Mouse (Mus musculus): ENCODE measurements at regions not wholly inside any gene's neighbourhood (a gene's known extent, or its start where the extent isn't known, plus 50 kb on each side); places are given as distances from the start of the nearest gene placed in this dataset.

DNA sequence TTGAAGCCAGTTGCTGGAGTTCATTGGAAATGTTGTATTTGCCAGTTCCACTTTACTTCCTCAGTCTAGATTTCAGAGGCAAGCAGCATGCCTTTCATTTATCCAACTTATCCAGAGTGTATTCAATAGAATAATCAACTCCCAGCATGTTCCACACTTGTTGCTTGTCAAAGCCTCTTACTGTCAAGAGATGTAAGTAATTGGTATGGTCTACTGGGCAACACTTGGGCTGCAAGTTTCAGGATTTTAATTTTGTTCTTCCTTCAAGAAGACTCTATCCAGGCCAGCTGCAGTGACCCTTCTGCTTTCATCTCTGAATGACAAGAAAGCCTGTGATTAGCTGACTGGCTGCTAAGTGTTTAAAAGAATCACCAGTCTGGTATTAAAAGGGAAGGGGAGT lies 3131.6 kb upstream of the Lrrc6 start:
- DNase-seq (ENCODE audit: low read depth, low spot score), result peak; percentile 10

DNA sequence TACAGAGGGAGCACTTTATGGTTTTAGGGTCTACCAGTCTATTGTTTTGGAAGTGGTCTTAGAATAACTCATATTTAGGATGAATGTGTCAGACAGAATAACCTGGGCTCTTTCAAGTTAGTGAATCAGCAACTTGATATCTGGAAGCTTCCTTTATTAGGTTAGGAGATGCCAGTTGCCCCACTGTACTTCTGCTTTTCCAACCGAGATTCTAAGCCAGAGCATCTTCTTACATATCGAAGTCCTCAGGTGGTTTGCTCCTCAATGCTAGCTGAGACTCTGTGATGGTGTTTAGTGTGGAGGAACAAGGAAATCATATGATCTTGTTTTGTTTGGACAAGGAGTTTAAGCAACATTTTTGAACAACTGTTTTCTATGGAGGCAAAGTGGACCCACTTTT lies 3117.3 kb upstream of the Lrrc6 start:
- no peak for DNase-seq (ENCODE audit: low read depth, low spot score)

DNA sequence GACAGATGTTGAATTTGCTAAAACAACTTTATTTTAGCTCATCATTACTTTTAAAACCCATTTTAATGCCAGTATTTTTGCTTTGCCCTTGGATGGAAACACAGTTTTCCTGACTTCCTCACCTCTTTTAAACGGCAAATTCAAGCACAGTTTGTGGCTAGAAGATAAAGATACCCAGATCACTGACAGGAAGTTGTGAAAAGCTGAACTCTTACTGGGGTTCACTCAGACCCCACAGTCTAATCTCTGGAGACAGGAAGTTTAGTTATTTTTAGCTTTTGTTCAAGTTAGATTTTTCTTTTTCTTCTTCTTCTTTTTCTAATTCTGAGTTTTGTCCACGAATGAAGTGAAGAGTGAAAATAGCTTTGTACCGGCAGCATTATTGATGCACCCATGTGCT lies 3113.3 kb upstream of the Lrrc6 start:
- DNase-seq (ENCODE audit: low read depth, low spot score), result no peak

DNA sequence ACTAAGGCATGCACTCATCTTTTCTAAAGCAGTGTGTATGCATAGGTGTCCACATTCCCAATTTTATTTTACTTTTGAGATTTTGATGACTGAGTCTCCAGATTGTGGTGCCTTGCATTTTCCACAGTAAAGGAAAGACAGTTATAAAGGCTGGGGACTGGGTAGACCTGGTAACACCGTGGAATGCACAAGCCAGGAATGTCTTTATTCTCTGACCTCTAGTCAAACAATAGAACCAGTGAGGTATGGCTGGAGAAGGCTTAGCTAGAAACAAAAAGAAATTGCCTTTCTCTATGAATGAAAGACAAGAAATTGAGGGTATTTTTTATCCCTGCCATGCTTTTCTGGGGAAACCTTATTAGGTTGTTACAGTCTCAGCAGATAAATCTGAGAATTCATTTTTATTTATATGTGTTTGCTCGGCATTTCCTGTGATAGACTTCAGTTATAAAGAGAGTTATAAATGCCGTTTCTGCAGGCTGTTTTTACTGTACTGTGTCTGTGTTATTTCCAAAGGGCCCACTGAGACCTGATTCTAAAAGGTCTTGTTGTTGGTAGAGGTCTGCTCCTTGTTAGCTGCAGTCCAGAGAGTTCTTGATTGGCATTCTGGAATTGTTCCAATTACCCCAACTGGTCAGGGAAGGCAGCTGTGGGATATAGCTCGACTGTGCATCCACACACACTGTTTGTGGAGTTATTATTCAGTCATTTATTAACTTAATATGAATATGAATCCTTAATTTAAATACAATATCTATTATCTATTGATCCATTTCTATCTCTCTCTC lies 3090.7 kb upstream of the Lrrc6 start:
- no peak for DNase-seq (ENCODE audit: low read depth, low spot score)

DNA sequence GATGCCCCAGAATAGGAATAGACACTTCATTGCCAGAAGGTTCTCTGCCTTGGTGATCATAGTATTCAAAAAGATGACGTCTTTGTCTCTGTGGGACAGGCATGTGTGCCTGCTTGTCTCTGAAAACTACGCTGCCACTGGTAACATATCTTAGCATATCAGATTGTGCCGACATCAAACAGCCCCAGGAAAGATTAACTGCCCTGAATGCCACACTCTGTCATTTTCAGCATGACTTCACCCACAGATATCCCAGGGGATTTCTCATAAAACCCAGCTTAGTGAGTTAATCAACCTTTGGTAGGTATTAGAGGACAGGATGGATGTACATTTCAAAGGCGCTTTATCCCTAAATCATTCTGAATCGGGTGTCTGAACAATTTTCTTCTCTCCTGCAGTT lies 3087.4 kb upstream of the Lrrc6 start:
- no peak for DNase-seq (ENCODE audit: low read depth, low spot score)

DNA sequence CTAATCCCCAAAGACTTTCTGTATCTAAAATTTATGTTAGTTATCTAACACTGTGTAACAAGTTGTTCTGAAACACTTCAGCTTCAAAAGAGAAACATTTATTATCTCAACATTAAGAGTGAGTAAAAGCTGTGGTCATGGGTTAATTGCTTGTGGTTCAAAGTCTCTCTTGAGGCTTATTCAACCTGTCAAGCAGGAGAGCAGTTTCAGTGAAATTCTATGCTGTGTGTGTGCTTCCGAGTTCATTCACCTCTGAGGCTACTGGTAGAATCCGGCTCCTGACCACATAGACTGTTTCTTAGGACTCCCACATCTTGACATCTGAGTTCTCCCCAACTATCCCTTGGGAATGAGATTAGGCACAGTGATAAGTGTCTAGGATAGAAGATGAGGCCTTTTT lies 3076.0 kb upstream of the Lrrc6 start:
- DNase-seq (ENCODE audit: low read depth, low spot score), result no peak

DNA sequence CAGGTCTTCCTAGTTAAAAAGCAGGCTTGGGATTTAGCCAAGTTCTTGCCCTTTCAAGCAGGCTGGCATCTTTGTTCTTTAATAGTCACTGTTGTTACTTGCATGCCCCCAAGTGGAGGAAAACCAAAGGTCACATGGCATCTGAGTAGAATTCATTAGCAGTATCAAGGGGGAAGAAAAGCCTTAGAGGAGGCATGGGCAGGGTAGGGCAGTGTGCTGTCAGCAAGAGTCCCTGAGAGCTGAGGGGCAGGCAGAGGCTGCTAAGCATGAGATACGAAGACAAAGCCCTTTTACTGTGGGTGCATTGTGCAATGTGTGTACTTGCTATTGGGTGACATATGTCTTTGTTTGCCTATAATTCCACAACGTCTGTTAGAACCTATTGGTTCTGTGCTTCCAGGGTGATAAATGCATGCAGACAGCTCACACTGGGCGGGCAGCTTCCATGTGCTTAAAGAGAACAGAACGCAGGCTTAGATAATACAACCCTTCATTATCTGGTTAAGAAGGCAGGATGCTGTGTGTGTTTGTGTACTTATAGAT lies 3075.0 kb upstream of the Lrrc6 start:
- peak; percentile 47 for DNase-seq (ENCODE audit: low read depth, low spot score)

DNA sequence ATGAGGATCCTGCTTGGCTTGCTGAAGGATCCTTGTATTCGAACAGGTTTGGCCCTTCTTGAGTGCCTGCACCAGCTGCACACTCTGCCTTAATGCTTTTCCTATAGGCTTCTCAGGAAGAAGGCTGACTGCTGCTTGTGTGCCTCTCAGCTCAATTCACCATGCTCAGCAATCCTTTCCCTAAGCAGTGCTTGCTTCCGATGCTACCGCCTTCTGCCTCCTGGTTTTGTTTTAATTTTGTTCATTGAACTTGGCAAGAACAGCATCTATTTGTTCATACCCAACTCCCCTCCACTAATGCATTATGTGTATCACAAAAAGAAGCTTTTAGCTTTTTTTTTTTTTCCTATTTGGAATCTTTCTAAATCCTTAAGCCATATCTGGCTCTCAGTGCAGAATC lies 3053.5 kb upstream of the Lrrc6 start:
- peak; percentile 51 for DNase-seq (ENCODE audit: low read depth, low spot score)

DNA sequence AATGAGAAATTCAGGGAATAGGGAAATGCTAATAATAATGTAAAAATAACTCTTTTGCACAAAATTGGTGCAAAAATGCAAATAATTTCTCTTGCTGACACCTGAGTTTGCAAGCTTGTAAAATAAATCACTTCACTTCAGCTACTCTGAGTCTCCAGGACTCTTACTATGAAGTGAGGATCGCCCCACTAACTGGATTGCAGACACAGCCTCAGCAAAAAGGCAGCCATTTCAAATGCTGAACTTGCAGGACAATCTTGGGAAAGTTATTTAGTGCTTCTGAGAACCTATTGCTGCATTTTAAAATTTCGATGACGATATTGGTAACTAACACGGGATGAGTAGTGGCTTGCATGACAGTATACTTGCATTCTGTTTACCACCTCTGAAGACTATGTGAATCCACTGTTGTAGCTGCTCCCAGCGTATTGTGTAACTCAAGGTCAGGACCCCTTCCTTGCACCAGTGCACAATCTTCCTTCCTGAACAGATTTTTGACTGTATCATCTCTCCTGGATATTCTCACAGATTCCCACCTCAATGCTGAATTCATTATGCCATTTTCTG lies 3051.4 kb upstream of the Lrrc6 start:
- no peak for DNase-seq (ENCODE audit: low read depth, low spot score)

DNA sequence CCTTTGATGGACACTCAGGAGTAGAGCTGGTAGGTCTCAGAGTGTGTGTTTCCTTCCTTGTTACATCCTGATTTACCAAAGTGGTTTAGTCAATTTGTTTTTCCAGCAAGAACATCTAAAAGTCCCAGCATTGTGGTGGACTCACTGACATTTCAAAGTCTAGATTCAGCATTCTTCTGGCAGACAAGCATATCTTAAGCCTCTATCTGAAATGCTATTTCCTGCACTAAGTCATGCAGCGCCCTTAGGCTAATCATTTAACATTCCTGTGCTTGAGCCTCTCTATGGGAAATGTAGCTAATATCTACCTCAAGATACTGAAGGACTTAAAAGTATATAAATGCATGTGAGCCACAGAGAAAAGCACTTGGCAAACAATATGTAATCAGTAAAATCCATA lies 3050.3 kb upstream of the Lrrc6 start:
- no peak for DNase-seq (ENCODE audit: low read depth, low spot score)

DNA sequence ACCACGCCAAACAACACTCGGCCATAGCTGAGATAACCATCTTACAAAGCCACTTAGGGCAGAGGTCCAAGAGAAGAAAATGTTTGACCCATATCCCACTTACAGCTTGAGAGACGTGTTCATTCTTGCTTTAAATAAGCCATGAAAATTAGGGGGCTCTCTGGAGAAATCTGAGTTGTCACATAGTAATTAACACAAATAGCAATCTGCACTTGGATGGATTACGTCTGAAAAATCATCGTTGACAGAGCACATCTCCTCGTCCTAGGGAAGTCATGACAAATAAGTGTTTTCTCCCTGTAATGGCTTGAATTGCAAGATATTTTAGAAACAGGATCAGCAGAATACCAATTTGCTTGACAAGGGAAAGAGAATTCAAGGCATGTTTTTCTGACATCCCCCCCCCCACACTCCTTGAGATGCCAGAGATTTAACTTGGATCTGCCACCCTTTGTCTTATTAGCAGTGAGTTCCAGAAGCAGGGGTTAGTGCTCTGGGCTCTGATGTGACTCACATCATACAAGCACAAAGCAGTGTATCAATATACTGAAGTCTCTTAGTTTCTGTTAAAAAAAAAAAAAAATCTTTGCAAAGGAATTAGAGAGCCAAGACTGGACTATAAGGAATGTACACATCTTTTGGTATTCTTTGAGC lies 3025.9 kb upstream of the Lrrc6 start:
- DNase-seq (ENCODE audit: low read depth, low spot score), result peak; percentile 15

DNA sequence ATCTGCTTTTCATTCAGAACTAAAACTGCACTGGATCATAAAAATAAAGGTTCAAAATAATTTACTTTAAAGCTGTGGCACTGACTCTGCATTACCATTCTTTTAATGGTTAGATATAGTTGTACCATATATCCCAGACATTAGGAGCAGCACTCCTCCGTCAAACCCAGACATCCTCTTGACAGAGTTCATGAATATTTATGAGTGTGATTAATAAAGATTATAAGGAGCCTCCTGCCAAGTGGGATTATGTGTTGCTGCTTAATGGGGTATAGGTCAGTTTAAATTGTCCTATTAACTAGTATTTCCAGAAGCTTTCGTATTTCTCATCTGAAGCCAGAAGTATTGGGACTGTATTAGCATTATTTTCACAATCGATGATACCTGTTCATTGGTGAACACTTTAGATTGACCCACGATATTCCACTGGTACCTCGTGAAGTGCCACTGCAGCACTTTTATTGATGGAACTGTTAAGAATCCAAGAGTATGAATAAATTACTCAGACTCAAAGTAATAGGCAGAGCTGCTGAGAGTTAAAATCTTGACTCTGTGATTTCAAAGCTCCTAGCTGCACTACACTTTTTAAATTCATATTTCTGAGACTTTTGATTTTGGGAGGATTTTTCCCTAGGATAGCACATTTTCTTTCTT lies 2983.8 kb upstream of the Lrrc6 start:
- no peak for DNase-seq (ENCODE audit: low read depth, low spot score)

DNA sequence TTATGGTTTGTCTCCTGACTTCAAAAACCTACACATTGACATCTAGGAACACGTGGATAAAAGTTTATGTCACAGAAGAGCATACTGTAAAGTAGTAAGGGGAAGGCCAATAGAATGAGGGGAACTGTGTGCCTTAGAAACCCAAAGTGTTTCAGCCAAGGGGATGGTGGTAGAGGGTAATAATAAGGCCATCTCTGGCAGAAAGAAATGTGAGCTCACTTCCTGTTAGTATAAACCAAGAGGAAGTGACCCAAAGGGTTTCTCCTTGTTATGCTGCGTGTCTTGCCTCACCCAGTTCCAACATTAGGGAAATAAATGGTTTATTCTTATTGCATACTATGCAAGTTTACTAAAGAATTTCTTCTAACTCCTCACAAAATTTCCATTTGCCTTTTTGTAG lies 2982.4 kb upstream of the Lrrc6 start:
- DNase-seq (ENCODE audit: low read depth, low spot score), result no peak

DNA sequence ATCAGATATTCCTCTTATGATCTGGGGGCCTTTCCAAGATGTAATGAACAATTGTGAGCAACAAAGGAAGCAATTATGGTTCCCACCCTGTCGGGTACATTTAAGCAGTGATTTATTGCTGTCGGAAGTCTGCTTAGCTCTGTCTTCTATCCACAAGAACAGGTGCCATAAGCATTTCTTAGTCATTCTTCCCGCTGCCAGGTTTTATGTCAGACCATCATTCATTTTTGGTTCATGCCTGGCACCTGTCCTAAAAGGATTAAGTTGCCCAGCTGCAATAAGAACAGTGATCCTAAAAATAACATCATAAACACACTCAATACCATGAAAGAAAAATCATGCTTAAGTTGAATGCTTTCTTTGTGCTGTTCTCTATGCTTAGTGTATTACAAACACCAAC lies 2980.4 kb upstream of the Lrrc6 start:
- peak; percentile 23 for DNase-seq (ENCODE audit: low read depth, low spot score)

DNA sequence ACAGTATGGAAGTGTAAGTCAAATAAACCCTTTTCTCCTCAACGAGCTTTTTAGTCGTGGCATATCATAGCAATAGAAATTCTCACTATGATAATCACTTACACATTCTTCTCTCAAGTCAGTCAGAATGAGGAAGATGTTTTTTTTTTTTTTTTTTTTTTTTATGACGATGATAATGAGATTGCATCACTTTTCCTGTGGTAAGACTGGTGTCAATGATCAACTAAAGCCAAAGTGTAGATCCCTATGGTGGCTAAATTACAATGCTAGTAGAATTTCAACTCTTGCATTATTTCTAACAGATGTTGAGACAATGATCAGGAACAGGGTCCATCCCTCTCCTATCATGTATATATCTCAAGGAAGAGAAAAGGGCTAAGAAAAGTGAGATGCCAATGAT lies 2976.3 kb upstream of the Lrrc6 start:
- no peak for DNase-seq (ENCODE audit: low read depth, low spot score)

DNA sequence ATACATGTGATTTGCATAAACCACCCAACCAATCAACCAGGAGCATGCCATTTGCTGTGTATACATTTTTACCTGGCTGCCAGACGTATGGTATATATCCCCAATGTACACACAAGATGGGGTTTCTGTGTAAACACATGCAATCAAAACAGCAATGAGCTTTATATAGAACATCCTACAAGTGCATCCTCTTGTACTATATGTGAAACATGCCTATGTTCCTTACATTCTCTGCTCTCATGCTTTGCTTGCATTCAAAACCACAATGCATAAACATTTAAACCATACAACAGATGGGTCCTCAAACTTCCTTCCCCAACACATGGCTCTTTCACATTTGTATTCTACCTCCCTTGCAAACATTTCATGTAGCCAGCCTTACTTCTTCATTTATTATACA lies 2968.9 kb upstream of the Lrrc6 start:
- no peak for DNase-seq (ENCODE audit: low read depth, low spot score)

DNA sequence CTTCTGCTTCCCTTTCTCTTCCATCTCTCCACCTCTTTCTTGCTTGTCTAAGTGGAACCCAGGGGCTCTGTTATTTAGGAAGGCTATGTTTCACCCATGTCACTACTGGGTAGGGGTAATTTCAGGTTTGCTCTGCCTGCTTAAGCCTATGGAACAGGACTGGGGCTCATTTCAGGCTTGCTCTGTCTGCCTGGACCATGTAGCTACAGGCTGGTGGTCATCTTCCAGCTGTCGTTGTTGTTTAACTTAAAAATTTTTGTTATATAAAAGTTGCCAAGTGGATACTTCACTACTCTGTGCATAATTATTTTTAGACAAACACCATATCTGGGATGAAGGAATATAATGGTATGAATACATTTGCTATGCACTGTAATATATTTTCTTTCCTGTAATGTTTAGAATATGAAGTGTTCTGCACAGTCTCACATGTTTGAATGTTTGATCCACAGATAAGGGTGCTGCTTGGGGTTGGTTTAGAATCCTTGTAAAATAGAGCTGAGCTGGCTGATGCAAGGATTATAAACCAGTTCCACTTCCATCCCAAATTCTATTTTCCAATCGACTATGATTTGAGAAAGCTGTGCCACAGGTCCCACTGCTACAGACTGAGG lies 2960.0 kb upstream of the Lrrc6 start:
- DNase-seq (ENCODE audit: low read depth, low spot score), result no peak

DNA sequence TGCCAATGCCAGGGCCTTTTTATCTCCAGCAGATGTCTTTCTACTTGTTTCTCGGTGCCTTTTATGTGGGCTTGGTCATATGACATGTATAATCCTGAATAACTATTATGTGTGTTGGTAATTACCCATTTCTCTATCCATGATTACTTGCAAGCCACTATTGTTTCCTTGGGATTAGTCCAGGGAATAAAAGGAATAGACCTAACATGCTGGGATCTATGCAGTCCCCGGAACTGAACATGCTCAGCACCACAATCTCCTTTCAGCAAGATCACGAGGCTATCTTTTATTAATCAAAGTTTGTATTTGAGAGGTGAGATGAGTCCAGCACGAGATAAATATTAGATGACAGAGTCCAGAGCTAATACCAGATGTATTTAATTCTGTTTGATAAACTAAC lies 2956.8 kb upstream of the Lrrc6 start:
- DNase-seq (ENCODE audit: low read depth, low spot score), result no peak

DNA sequence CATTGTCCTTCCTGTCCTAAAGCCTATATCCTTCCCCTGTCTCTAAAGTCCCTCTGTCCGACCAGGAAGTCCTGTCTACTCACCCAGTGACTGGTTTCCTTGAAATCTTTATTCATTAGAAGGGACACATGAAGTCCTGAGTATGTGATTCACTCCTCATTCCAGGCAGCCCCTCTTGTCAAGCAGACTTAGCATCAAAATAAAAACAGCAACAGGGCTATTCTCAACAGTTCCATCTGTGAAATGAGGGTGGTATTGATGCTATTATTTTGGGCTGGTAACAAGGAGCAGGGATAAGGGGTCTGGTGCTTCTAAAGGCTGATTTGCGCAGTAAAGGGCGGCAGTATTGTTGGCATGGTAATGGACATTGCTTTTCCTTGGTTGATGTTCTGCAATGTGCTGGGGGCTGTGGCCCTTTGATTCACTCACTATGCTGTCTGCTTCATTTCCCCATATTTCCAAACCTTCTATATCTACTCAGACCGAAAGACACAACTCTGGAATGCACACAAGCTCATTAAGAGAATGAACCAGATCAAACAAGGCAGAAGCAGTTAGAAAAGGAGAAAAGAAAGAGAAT lies 2955.6 kb upstream of the Lrrc6 start:
- no peak for DNase-seq (ENCODE audit: low read depth, low spot score)

DNA sequence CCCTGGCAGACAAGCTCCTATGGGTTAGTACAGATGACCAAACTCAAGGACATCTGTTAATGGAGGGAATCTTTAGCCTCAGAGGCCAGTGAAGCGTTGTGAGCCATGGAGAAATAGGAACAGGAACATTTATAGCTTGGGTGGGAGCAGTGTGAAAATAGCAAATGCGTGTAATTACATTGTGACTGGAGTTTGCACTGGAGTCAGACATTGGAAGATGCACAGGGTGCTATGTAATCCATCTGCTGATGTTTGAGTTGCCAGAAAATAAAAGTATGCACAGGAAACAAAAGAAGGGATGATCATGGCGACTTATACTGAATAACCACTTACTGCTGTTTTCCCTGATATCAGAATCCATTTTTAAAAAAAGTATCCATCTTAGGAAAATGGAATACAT lies 2940.3 kb upstream of the Lrrc6 start:
- peak; percentile 70 for DNase-seq (ENCODE audit: low read depth, low spot score)

DNA sequence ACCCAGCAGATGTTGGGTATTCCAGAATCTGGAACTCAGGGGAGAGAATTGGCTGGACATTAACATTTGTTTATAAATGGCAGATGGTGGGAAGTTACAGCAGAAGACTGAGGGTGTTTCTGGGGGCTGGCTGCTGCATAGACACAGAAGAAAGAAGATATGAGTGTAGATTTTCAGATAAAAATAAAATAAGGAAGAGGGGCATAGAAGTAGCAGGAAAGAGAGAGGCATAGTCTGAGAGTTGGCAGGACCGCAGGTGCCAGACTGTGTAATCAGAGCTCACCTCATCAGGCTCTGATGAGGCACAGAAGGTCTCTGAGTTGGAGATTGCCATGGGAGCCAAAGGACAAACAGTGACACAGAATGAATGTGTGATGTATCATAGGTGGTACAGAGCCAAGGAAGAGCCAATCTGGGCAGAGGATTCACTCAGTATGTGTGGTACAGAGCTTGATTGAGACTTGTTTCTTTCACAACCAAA lies 2912.9 kb upstream of the Lrrc6 start:
- peak; percentile 77 for DNase-seq (ENCODE audit: low read depth, low spot score)
